Mouse (Mus musculus) heart, postnatal 4 days (tissue): ENCODE data around the gene Fut11. TPM values are rescaled to one million over a fixed set of nuclear protein-coding genes. Genes with fewer than 3 reads are reported as not detected.
A peak's percentile ranks its signal among the peaks of the same experiment; 100 is the strongest.

Experiments
- DNase-seq: peaks from one replicate; pipeline ENCODE4 v3.0.0; 2021
- total RNA-seq, 2 experiments: library from RNA; stranded (reverse); gene quantifications; 2 replicates each; pipeline ENCODE4 v1.2.3; 2021

Fut11 gene
- total RNA-seq, 2 experiments from 2014 or later: 11.4 to 11.8 TPM

DNA sequence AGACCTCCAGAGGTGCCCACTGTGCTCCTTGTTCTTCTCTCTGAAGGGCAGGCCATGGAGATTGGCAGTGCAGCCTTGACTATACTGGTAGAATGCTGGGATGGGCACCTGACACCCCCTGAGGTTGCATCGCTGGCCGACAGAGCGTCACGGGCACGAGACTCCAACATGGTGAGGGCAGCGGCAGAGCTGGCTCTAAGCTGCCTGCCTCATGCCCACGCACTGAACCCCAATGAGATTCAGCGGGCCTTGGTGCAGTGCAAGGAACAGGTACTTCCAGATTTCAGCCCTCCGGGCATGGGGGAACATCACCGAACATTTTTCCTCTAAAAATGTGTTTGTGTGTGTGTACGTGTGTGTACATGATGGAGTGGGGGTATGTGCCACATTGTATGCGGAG is 25.0 kb downstream of the Fut11 start:
- no peak for DNase-seq

DNA sequence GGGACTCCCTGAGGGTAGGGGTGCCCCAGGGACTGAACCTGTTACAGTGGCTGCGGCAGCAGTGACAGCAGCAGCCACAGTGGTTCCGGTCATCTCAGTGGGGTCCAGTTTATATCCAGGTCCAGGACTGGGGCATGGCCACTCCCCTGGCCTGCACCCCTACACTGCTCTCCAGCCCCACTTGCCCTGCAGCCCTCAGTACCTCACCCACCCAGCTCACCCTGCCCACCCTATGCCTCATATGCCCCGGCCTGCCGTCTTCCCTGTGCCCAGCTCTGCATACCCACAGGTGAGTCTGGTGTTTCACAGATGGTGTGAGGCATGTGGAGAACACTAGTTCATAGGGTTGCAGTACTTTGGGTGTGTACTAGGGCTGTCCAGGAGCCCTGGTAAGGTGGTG is 26.6 kb downstream of the Fut11 start:
- peak; percentile 6 for DNase-seq

DNA sequence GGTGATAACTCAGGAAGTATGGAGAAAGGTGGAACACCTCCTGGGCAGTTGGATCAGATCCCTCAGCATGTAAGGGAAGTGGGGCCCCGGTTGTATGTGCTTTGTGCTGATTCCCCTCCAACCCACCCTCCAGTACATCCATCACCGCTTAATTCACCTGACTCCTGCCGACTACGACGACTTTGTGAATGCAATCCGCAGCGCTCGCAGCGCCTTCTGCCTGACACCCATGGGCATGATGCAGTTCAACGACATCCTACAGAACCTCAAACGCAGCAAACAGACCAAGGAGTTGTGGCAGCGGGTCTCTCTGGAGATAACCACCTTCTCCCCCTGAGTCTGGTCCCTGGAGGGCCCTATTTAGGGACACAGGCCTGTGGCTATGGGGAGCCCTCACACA is 28.2 kb downstream of the Fut11 start:
- no peak for DNase-seq

DNA sequence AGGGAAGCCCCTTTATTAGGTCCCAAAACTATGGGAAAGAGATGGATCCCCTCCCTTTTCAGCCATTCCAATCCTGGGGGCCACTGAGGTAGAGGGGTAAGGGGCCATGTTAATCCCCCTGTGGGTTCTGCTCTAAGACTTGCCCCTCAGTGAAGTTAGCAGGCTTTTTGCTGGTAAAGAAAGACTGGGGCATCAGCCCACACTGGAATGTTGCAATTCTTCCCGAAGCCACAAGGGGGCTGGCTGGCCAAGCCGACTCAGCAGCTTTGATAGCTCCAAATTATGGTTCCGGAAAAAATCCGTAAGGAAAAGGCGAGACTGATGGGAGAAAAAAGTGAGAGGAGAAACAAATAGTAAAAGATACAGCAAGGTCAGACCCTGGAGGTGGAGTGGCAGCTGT is 29.3 kb downstream of the Fut11 start:
- peak; percentile 79 for DNase-seq

GRCm38 (mm10) chr14:20725660-20726339 is 31.0 kb downstream of the Fut11 start:
- no peak for DNase-seq

DNA sequence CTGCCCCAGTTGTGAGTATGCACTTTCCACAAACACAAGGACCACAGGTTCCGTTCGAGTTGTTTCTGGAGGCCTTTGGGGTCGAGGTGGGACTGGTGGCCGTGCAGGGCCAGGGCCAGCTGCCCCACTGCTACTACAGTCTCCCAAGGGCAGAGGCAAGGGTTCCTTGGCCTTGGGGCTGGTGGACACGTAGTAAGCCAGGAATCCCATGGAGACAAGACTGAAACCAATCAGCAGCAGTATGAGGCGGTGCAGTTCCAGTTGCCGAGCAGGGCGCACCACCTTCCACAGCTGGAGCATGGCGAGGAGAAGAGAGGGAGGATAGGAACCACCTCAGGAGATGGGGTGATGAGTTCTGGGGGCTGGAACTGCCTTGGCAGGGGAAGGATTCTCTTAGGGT is 35.1 kb downstream of the Fut11 start:
- DNase-seq: no peak

DNA sequence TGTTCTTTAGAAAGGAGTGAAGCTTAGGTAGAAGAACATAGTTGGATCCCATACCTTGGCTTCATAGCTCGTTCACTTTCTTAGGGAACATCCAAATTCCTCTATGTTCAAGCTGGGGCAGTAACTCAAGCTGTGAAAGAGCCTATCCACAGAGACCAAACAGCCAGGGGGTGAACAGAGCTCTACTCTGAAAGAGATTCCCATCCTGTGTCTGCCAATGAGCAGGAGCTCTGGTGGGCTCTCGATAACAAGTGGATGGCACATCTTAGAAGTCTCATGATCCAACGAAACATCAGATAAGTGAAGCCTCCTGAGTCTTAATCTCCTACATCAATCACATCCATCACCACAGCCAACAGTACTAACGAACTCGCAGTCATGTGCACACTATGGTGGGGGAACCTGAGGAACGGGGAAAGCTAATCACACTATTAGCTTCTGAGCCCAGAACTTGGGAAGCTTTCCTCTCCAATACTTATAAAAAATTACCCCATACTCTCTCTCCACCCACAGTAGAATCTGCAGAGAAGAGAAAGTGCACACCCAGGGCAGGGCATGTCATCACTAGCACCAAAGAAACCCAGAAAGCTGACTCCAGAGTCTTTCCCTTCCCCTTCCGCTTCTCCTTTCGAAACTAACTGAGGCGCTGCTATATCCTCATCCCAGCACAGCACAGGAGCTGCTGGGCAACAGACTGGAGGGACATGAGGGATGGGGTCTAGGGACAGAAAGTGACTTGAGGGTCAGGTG is 36.3 kb downstream of the Fut11 start:
- no peak for DNase-seq

DNA sequence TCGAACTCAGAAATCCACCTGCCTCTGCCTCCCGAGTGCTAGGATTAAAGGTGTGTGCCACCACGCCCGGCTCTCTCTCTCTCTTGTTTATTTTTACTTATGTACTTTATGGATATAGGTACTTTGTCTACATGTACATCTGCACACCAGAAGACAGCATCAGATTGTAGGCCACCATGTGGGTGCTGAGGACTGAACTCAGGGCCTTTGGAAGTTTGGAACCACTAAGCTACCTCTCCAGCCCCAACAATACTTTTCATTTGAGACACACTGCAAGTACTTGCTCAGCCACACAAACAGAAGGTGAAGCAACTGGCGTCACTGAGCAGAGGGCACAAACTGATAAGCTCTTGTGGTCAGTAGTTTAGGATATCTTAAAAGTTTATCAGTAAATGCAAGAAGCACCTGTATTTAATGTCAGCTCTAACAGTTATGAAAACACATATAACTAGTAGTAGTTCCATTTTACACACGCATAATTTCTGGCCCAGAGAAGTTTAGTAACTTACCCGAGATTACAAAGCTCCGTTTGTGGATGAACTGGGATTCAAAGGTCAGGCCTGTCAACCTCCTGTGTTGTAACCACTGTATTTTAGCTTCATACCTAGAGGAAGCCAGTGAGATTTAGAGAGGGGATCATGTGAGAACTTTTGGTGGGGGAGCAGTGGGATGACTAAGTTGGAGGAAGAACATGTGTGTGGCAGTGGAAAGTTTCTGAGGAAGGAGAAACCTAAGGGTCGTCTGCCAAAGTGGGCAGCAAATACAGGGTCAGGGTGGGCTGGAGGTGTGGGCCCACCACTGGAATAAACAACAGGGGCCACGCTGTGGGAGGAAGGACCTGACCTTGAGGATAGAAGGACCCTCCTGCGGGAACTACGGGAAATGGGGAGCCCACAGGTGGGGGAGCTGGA is 38.5 kb downstream of the Fut11 start:
- no peak for DNase-seq

DNA sequence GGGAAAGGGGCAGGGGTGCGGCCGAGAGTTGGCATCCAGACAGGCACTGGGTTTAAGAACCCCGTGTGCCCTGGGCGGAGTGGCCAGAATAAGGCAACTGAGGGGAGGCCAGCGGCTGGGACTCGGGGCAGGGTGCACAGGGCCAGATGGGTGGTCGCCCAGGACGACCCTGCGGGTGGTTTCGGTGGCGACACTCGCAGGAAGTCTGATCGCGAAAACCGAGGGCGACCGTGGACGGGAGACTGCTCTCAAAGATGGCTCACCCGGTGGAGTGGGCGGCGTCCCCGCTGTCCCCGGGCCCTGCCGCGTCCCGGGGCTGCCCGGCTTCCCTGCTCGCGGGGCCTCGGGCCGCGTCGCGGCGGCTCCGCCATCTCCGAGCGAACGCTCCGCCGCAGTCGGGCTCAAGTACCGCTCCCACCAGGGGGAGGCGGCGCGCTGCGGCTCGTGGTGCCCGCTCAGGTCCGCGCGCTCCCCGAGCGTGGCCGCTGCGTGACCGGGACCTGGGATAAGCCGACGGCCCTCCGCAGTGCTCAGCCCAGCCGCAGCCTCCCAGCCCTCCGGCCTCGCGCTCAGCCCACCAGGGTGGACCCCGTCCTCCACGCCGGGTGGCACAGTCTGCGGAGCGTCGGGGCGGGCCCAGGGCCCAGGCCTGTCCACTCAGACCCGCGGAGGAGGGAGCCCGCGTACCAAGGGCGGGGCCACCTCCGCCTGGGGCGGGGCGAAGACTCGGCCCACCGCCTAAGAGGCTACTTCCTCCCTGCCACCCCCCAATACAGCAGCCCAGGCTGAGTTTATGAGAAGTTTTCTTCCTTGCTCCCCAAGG is 39.4 kb downstream of the Fut11 start, which contains the start of gene Ndst2:
Gene Ndst2, minus strand, starts transcription at position 611 of the 823 bp plus-strand sequence.
- DNase-seq: peak; percentile 90

DNA sequence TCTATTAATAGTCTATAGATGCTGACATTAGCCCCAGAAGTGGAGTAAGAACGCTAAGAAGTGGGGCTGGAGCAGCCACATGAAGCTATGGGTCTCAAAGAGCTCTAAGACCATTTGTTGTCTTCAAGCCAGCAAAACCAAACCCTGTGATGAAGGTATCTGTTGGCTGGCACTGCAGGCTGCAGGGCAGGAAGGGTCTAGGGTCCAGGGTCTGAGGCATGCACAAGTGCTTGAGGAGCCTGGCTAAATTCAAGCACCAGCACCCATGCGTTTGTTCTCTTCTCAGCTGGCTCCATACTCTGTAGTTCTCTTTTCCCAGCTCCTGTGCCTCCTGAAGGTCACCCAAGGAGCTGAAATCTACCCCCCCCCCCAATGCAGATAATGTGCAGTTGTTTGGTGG is 40.3 kb downstream of the Fut11 start:
- no peak for DNase-seq

DNA sequence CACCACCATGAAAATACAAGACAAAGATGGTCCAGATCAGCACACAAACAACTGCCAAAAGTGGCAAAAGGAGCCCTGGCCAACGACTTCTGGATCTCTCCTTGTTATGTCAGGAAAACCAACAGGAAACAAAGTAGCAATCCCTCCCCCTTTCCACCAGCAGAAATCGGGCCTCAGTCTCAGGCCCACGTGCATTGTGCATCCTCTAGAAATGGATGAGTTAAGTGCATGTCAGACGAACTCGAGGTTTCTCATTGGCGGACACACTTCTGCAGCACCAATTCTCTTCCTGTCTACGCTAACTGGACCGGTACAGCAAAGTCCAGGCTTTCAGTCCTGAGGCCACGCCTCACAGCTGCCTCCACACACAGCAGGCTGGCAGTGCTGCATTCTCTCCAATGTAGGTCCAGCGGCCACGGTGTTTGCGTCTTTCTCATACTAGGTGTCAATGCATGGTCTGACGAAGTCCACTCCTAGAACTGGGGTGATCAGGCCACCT is 41.2 kb downstream of the Fut11 start:
- DNase-seq: no peak

DNA sequence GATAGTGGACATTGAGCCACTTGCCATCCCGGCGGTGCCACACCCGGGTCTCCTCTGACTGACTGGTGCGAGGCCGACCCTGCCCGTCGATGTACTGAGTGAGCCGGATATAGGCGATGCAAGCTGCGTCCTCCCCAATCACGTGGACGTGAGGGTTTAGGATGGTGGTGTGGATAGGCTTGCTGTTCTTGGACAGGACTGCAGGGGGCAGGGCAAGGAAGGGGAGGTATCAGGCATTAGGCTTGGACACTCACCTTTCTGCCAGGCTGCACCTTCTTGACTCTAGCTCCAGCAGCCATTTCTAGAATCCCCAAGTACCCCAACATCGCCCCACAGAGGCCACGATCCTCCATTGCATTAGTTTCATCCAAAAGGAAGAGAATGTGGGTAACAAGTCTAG is 42.5 kb downstream of the Fut11 start:
- DNase-seq: peak; percentile 80

DNA sequence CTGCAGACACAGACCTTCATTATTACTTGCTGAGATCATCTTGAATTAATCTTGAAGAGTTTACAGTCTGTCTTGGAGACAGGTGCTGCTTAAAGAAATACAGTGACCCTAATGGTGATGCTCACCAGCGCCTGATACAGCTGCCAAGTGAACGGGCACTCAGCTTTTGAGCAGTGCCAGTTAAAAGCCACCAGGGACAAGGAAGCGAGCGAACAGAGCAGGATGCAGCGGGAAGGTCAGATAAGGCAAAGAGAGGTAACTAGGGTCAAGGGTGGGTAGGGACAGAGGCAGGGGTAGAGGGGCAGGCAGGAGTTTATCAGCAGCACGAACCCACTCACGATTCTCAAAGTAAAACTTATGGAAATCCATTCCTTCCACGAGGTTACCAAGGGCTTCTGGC is 43.7 kb downstream of the Fut11 start:
- DNase-seq: no peak

- DNase-seq: no peak
These were observed 46.5 kb downstream of the Fut11 start for GRCm38 (mm10) chr14:20741301-20741700.

- no peak for DNase-seq
These were observed 48.8 kb downstream of the Fut11 start for GRCm38 (mm10) chr14:20743614-20744013.

GRCm38 (mm10) chr14:20746935-20747334 is 52.2 kb downstream of the Fut11 start:
- DNase-seq: no peak

DNA sequence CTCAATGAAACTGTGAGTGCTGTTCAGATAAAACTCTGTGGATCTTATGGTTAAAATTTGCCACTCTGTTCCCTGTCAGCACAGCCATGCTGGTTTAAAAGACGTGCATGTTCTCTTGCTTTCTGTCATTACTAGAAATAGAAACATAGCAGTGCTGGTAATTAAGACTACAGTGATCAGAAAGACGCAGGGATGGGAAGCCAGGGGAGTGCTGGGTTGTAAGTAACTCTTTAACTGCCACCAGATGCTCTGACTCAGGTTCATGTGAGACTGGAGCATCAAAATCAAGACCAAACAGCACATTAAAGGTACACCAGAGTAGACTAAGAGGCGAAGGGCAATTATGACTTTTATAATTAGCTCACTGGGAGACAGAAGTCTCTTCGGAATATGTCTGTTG is 53.6 kb downstream of the Fut11 start:
- DNase-seq: no peak

- no peak for DNase-seq
These were observed 54.8 kb downstream of the Fut11 start for GRCm38 (mm10) chr14:20749494-20750051.

DNA sequence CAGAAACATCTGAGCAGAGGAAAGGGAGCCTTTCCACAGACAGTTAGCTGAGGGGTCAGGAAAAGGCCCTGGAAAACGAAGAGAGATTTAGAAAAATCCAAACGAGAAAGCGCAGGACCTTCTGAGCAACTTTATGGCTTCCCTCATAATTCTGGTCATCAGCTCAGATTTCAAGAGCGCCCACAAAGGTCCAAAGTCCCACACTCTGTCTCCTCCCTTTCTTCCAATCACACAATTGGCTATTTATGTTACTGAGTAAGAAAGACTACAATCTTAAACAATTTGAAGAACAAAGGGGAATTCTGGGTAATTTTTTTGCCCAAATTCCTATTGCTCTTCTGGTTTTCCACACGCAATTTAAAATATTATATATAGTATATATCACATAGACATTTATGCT is 55.7 kb downstream of the Fut11 start:
- DNase-seq: no peak
